29 mouse cellular contexts compared by ENCODE assay signal in genomic region chr2:25709056-25709455, GRCm38 (mm10). TPM values are rescaled to one million over a fixed set of nuclear protein-coding genes. Genes with fewer than 3 reads are reported as not detected.
DNase-seq lines count a peak whose midpoint lies in the region; ATAC-seq and TF ChIP-seq lines count a peak whose summit lies in the region.
"Not testable (repeated sequence)": the region's sequence is repeated elsewhere in the genome, so short reads cannot be mapped to it uniquely, and the experiment has no call there.
"Had no signal": no experiment of that assay in that cellular context is flagged by ENCODE, and none has a peak within 500 bp of the region (broad histone marks: within the 10 kb centered on the region; RNA-seq: fewer than 3 reads in every experiment).

No protein-coding gene starts in this region.

- H3K36me3 ChIP-seq in hindbrain, embryonic 14.5 days (replicated peaks; ENCODE audit: control insufficient read depth, insufficient read depth); intestine, embryonic 15.5 days; midbrain, embryonic 13.5 days; midbrain, postnatal 0 days (ENCODE audit: insufficient read depth, low read length); neural tube, embryonic 15.5 days: not testable (repeated sequence)

- not testable (repeated sequence) for H3K9me3 ChIP-seq in hindbrain, embryonic 14.5 days (ENCODE audit: control insufficient read depth, low read length); intestine, embryonic 15.5 days; midbrain, embryonic 13.5 days; midbrain, postnatal 0 days (ENCODE audit: low read length); neural tube, embryonic 15.5 days (replicated peaks)

- peak overlapping the region; percentile 79; the same call in 1 of the 2 replicates for H3K4me2 ChIP-seq in hindbrain, embryonic 14.5 days (replicated peaks)
- H3K4me2 ChIP-seq in intestine, embryonic 15.5 days (replicated peaks), result peak overlapping the region; percentile 40; the same call in 1 of the 2 replicates
- H3K4me2 ChIP-seq in midbrain, embryonic 13.5 days (replicated peaks), result 0 out of 2 replicates have a peak overlapping the region, but pooled peaks have one; percentile 44
- peak overlapping the region; percentile 79 for H3K4me2 ChIP-seq in midbrain, postnatal 0 days (ENCODE audit: low read depth, low read length, poor library complexity, severe bottlenecking)
- peak overlapping the region; percentile 83 for H3K4me2 ChIP-seq in neural tube, embryonic 15.5 days

- not testable (repeated sequence) for TF ChIP-seq CTCF in midbrain, postnatal 0 days (IDR thresholded peaks at IDR 0.05)

- not testable (repeated sequence) for H3K27me3 ChIP-seq in hindbrain, embryonic 14.5 days (ENCODE audit: control insufficient read depth, insufficient read depth, low read length); intestine, embryonic 15.5 days (replicated peaks); midbrain, embryonic 13.5 days; midbrain, postnatal 0 days (ENCODE audit: insufficient read depth, low read length); neural tube, embryonic 15.5 days (replicated peaks)

- ATAC-seq in hindbrain, embryonic 14.5 days (ENCODE audit: low FRiP score); intestine, embryonic 15.5 days; midbrain, embryonic 13.5 days; midbrain, postnatal 0 days (ENCODE audit: low FRiP score); neural tube, embryonic 15.5 days (ENCODE audit: low FRiP score): not testable (repeated sequence)

- peak; percentile 80 for DNase-seq in heart, adult 11 months
- not testable (repeated sequence) for DNase-seq in hindbrain, embryonic 14.5 days (ENCODE audit: low spot score); midbrain, postnatal 0 days (ENCODE audit: low spot score)

- H3K4me3 ChIP-seq in hindbrain, embryonic 14.5 days (replicated peaks; ENCODE audit: low read length); intestine, embryonic 15.5 days (replicated peaks); midbrain, embryonic 13.5 days (replicated peaks); midbrain, postnatal 0 days (ENCODE audit: low read depth, low read length); neural tube, embryonic 15.5 days (replicated peaks): not testable (repeated sequence)

- peaks cover 14% of the 10 kb centered on the region for H3K4me1 ChIP-seq in hindbrain, embryonic 14.5 days (replicated peaks; ENCODE audit: control insufficient read depth, insufficient read depth, low read length)
- peaks cover 12% of the 10 kb centered on the region for H3K4me1 ChIP-seq in intestine, embryonic 15.5 days (replicated peaks)
- peaks cover 21% of the 10 kb centered on the region for H3K4me1 ChIP-seq in midbrain, embryonic 13.5 days (replicated peaks)
- peaks cover 11% of the 10 kb centered on the region for H3K4me1 ChIP-seq in midbrain, postnatal 0 days (ENCODE audit: insufficient read depth, low read length)
- H3K4me1 ChIP-seq in neural tube, embryonic 15.5 days, result peaks cover 22% of the 10 kb centered on the region

- H3K9ac ChIP-seq in hindbrain, embryonic 14.5 days; intestine, embryonic 15.5 days; midbrain, postnatal 0 days (replicated peaks; ENCODE audit: low read length, poor library complexity, severe bottlenecking); neural tube, embryonic 15.5 days (replicated peaks): not testable (repeated sequence)
- H3K9ac ChIP-seq in midbrain, embryonic 13.5 days (replicated peaks), result 0 out of 2 replicates have a peak overlapping the region, but pooled peaks have one; percentile 15

- not testable (repeated sequence) for H3K27ac ChIP-seq in hindbrain, embryonic 14.5 days; intestine, embryonic 15.5 days; midbrain, embryonic 13.5 days; midbrain, postnatal 0 days (ENCODE audit: low read depth, low read length); neural tube, embryonic 15.5 days (replicated peaks)

- 100% methylated on average over 1 of the region's 1 CpGs for WGBS in hindbrain, embryonic 14.5 days
- WGBS in intestine, embryonic 15.5 days, result 89% methylated on average over 1 of the region's 1 CpGs
- WGBS in midbrain, embryonic 13.5 days, result 97% methylated on average over 1 of the region's 1 CpGs
- WGBS in midbrain, postnatal 0 days, result 93% methylated on average over 1 of the region's 1 CpGs
- WGBS in neural tube, embryonic 15.5 days, result 86% methylated on average over 1 of the region's 1 CpGs

RNA-seq across cellular contexts. Expression of gene Bmyc, which starts 2.5 kb away (rescaled TPM):
- polyA plus RNA-seq in hindbrain, embryonic 14.5 days (2014; fragmentation: Nextera tagmentation; extraction: Ambion mirVana), result 145 and 153 TPM in 2 replicates
- polyA plus RNA-seq in intestine, embryonic 15.5 days (2015; fragmentation: Nextera tagmentation; extraction: Ambion mirVana), result 87.2 and 98.7 TPM in 2 replicates
- polyA plus RNA-seq in midbrain, embryonic 13.5 days (2015; fragmentation: Nextera tagmentation; extraction: Ambion mirVana), result 98.4 and 100 TPM in 2 replicates
- 87.1 and 89.2 TPM in 2 replicates for total RNA-seq in midbrain, postnatal 0 days (2014; rRNA removed)
- polyA plus RNA-seq in midbrain, postnatal 0 days (2015; fragmentation: Nextera tagmentation; extraction: Ambion mirVana), result 229 TPM in 2 replicates
- polyA plus RNA-seq in neural tube, embryonic 15.5 days (2015; fragmentation: Nextera tagmentation; extraction: Ambion mirVana), result 162 and 177 TPM in 2 replicates
- total RNA-seq: MEL had no signal

RNA-seq across cellular contexts. Expression of gene Obp2a, which starts 9.2 kb away (rescaled TPM):
- not detected in 2 replicates for polyA plus RNA-seq in hindbrain, embryonic 14.5 days (2014; fragmentation: Nextera tagmentation; extraction: Ambion mirVana)
- polyA plus RNA-seq in intestine, embryonic 15.5 days (2015; fragmentation: Nextera tagmentation; extraction: Ambion mirVana), result not detected in 2 replicates
- polyA plus RNA-seq in midbrain, embryonic 13.5 days (2015; fragmentation: Nextera tagmentation; extraction: Ambion mirVana), result not detected in 2 replicates
- total RNA-seq in midbrain, postnatal 0 days (2014; rRNA removed), result not detected in 2 replicates
- polyA plus RNA-seq in midbrain, postnatal 0 days (2015; fragmentation: Nextera tagmentation; extraction: Ambion mirVana), result not detected in 2 replicates
- not detected in 2 replicates for polyA plus RNA-seq in neural tube, embryonic 15.5 days (2015; fragmentation: Nextera tagmentation; extraction: Ambion mirVana)
- total RNA-seq: common myeloid progenitor, adult 5-6 weeks; gastrocnemius, postnatal 10 days; gastrocnemius, postnatal 36 days; granulocyte monocyte progenitor cell, adult 5-6 weeks; heart, postnatal 10 days; heart, postnatal 36 days; hindbrain, postnatal 0 days; MEL had no signal
- polyA plus RNA-seq: C2C12; CD4-positive, CD25-positive, alpha-beta regulatory T cell, adult 4 months; cerebellum, adult 2 months; embryonic facial prominence, embryonic 12.5 days; embryonic facial prominence, embryonic 15.5 days; forebrain, embryonic 11.5 days; forebrain, embryonic 14.5 days; heart, embryonic 12.5 days; heart, embryonic 15.5 days; hindbrain, embryonic 10.5 days; hindbrain, postnatal 0 days; inflammation-experienced regulatory T-cells, adult 6 months had no signal

RNA-seq across cellular contexts. Expression of gene Lcn10, which starts 26.5 kb away (rescaled TPM):
- not detected in 2 replicates for polyA plus RNA-seq in hindbrain, embryonic 14.5 days (2014; fragmentation: Nextera tagmentation; extraction: Ambion mirVana)
- polyA plus RNA-seq in intestine, embryonic 15.5 days (2015; fragmentation: Nextera tagmentation; extraction: Ambion mirVana), result not detected in 2 replicates
- not detected in 2 replicates for polyA plus RNA-seq in midbrain, embryonic 13.5 days (2015; fragmentation: Nextera tagmentation; extraction: Ambion mirVana)
- not detected in 2 replicates for total RNA-seq in midbrain, postnatal 0 days (2014; rRNA removed)
- not detected in 2 replicates for polyA plus RNA-seq in midbrain, postnatal 0 days (2015; fragmentation: Nextera tagmentation; extraction: Ambion mirVana)
- not detected in 2 replicates for polyA plus RNA-seq in neural tube, embryonic 15.5 days (2015; fragmentation: Nextera tagmentation; extraction: Ambion mirVana)
- total RNA-seq: adrenal gland, adult 2 months; adrenal gland, postnatal 14 days; adrenal gland, postnatal 4 days; common myeloid progenitor, adult 5-6 weeks; gastrocnemius, postnatal 10 days; gastrocnemius, postnatal 36 days; granulocyte monocyte progenitor cell, adult 5-6 weeks; heart, adult 8-10 months; heart, postnatal 10 days; heart, postnatal 36 days; hindbrain, postnatal 0 days; MEL had no signal
- polyA plus RNA-seq: adrenal gland, adult 2 months; C2C12; cerebellum, adult 2 months; embryonic facial prominence, embryonic 12.5 days; embryonic facial prominence, embryonic 15.5 days; forebrain, embryonic 11.5 days; forebrain, embryonic 14.5 days; heart, embryonic 12.5 days; heart, embryonic 15.5 days; hindbrain, embryonic 10.5 days; hindbrain, postnatal 0 days had no signal

RNA-seq across cellular contexts. Expression of gene Obp2b, which starts 27.8 kb away (rescaled TPM):
- not detected in 2 replicates for polyA plus RNA-seq in hindbrain, embryonic 14.5 days (2014; fragmentation: Nextera tagmentation; extraction: Ambion mirVana)
- not detected in 2 replicates for polyA plus RNA-seq in intestine, embryonic 15.5 days (2015; fragmentation: Nextera tagmentation; extraction: Ambion mirVana)
- not detected in 2 replicates for polyA plus RNA-seq in midbrain, embryonic 13.5 days (2015; fragmentation: Nextera tagmentation; extraction: Ambion mirVana)
- not detected in 2 replicates for total RNA-seq in midbrain, postnatal 0 days (2014; rRNA removed)
- not detected in 2 replicates for polyA plus RNA-seq in midbrain, postnatal 0 days (2015; fragmentation: Nextera tagmentation; extraction: Ambion mirVana)
- not detected in 2 replicates for polyA plus RNA-seq in neural tube, embryonic 15.5 days (2015; fragmentation: Nextera tagmentation; extraction: Ambion mirVana)
- total RNA-seq: adrenal gland, adult 2 months; adrenal gland, postnatal 14 days; adrenal gland, postnatal 4 days; common myeloid progenitor, adult 5-6 weeks; gastrocnemius, postnatal 10 days; gastrocnemius, postnatal 36 days; granulocyte monocyte progenitor cell, adult 5-6 weeks; heart, adult 8-10 months; heart, postnatal 10 days; heart, postnatal 36 days; hindbrain, postnatal 0 days; MEL had no signal
- polyA plus RNA-seq: adrenal gland, adult 2 months; C2C12; CD4-positive, CD25-positive, alpha-beta regulatory T cell, adult 4 months; cerebellum, adult 2 months; embryonic facial prominence, embryonic 12.5 days; embryonic facial prominence, embryonic 15.5 days; forebrain, embryonic 11.5 days; forebrain, embryonic 14.5 days; heart, embryonic 12.5 days; heart, embryonic 15.5 days; hindbrain, embryonic 10.5 days; hindbrain, postnatal 0 days; inflammation-experienced regulatory T-cells, adult 6 months had no signal

RNA-seq across cellular contexts. Expression of gene Lcn6, which starts 32.5 kb away (rescaled TPM):
- not detected in 2 replicates for polyA plus RNA-seq in hindbrain, embryonic 14.5 days (2014; fragmentation: Nextera tagmentation; extraction: Ambion mirVana)
- not detected in 2 replicates for polyA plus RNA-seq in intestine, embryonic 15.5 days (2015; fragmentation: Nextera tagmentation; extraction: Ambion mirVana)
- polyA plus RNA-seq in midbrain, embryonic 13.5 days (2015; fragmentation: Nextera tagmentation; extraction: Ambion mirVana), result not detected in 2 replicates
- not detected in 2 replicates for total RNA-seq in midbrain, postnatal 0 days (2014; rRNA removed)
- polyA plus RNA-seq in midbrain, postnatal 0 days (2015; fragmentation: Nextera tagmentation; extraction: Ambion mirVana), result not detected in 2 replicates
- polyA plus RNA-seq in neural tube, embryonic 15.5 days (2015; fragmentation: Nextera tagmentation; extraction: Ambion mirVana), result not detected in 2 replicates
- total RNA-seq: adrenal gland, adult 2 months; adrenal gland, postnatal 14 days; adrenal gland, postnatal 4 days; common myeloid progenitor, adult 5-6 weeks; gastrocnemius, postnatal 10 days; gastrocnemius, postnatal 36 days; granulocyte monocyte progenitor cell, adult 5-6 weeks; heart, adult 8-10 months; heart, postnatal 10 days; heart, postnatal 36 days; hindbrain, postnatal 0 days; MEL had no signal
- polyA plus RNA-seq: adrenal gland, adult 2 months; C2C12; CD4-positive, CD25-positive, alpha-beta regulatory T cell, adult 4 months; cerebellum, adult 2 months; embryonic facial prominence, embryonic 12.5 days; embryonic facial prominence, embryonic 15.5 days; forebrain, embryonic 11.5 days; forebrain, embryonic 14.5 days; heart, embryonic 12.5 days; heart, embryonic 15.5 days; hindbrain, embryonic 10.5 days; hindbrain, postnatal 0 days; inflammation-experienced regulatory T-cells, adult 6 months had no signal
